Mouse (Mus musculus) midbrain, embryonic 16.5 days (tissue): Measurements from ENCODE around the gene Adcy2. TPM values are rescaled to one million over a fixed set of nuclear protein-coding genes. Genes with fewer than 3 reads are reported as not detected.
A peak's percentile ranks its signal among the peaks of the same experiment; 100 is the strongest.

Experiments used
- ATAC-seq: fragments of 200-750 bp; cut with Nextera tagmentation; 2 replicates; pipeline ENCODE4 v1.8.0; 2017; ENCODE audit warnings: moderate TSS enrichment
- H3K27ac ChIP-seq: fragments of 300-500 bp; sonication (generic); 2 replicates; pipeline ENCODE4 v1.5.1; 2014; ENCODE audit warnings: mild to moderate bottlenecking, low read length, mixed read lengths
- H3K27me3 ChIP-seq: fragments of 300-500 bp; sonication (generic); 2 replicates; pipeline ENCODE4 v1.6.1; 2014; ENCODE audit warnings: low read depth, low read length, mixed read lengths; ENCODE audit not compliant: control insufficient read depth, insufficient read depth
- H3K36me3 ChIP-seq: fragments of 300-500 bp; sonication (generic); 2 replicates; pipeline ENCODE4 v1.6.1; 2014; ENCODE audit warnings: mild to moderate bottlenecking, low read length, moderate library complexity, mixed read lengths; ENCODE audit not compliant: control insufficient read depth, insufficient read depth
- H3K4me1 ChIP-seq: fragments of 300-500 bp; sonication (generic); 2 replicates; pipeline ENCODE4 v1.6.1; 2014; ENCODE audit warnings: mild to moderate bottlenecking, low read length, mixed read lengths; ENCODE audit not compliant: control insufficient read depth, insufficient read depth
- H3K4me2 ChIP-seq: fragments of 300-500 bp; sonication (generic); 2 replicates; pipeline ENCODE4 v1.6.1; 2014; ENCODE audit warnings: mild to moderate bottlenecking, low read length, mixed read lengths
- H3K4me3 ChIP-seq: fragments of 300-500 bp; sonication (generic); 2 replicates; pipeline ENCODE4 v1.5.1; 2014; ENCODE audit warnings: low read depth, mild to moderate bottlenecking, low read length, moderate library complexity, mixed read lengths
- H3K9ac ChIP-seq: fragments of 300-500 bp; sonication (generic); 2 replicates; pipeline ENCODE4 v1.6.1; 2014; ENCODE audit warnings: low read depth, low read length, mixed read lengths
- H3K9me3 ChIP-seq: fragments of 300-500 bp; sonication (generic); replicated peaks from 2 replicates; pipeline ENCODE4 v1.6.1; 2014; ENCODE audit warnings: mild to moderate bottlenecking, low read length, mixed read lengths; ENCODE audit not compliant: control insufficient read depth, poor library complexity, severe bottlenecking
- WGBS: fragments of 180-500 bp; shearing (Covaris S2); extraction: QIAGEN DNeasy Blood & Tissue Kit; methylation state at CpG from one replicate; pipeline ENCODE4 v1.1.7; 2014; 5-methylcytosine and 5-hydroxymethylcytosine counted together
- polyA plus RNA-seq: library from polyadenylated mRNA; unstranded; fragments of >200 nt; fragmentation: Nextera tagmentation; extraction: Ambion mirVana; gene quantifications from 2 replicates; pipeline ENCODE4 v1.2.1, GENCODE M21; 2015

The Adcy2 gene
- polyA plus RNA-seq, 1 experiment from 2014 or later: 7.5 TPM

- Histone ChIP-seq H3K27ac (0 out of 2 replicates have a peak overlapping the region, but pooled peaks have one; percentile 37), H3K9me3 (no peaks in the 10 kb centered on the region), H3K4me3 (no peak overlapping the region), H3K4me2 (no peak overlapping the region), H3K27me3 (no peaks in the 10 kb centered on the region), H3K9ac (no peak overlapping the region), H3K4me1 (no peaks in the 10 kb centered on the region), H3K36me3 (no peaks in the 10 kb centered on the region)
- WGBS: 43% methylated on average over 4 of the region's 4 CpGs
- no peak for ATAC-seq
Measured at GRCm38 (mm10) chr13:68860036-68860435, 139.3 kb downstream of the Adcy2 start.

GRCm38 (mm10) chr13:68848265-68848664 lies 151.1 kb downstream of the Adcy2 start:
- WGBS: 79% methylated on average over 3 of the region's 3 CpGs

GRCm38 (mm10) chr13:68839517-68839916 lies 159.8 kb downstream of the Adcy2 start:
- H3K27me3 ChIP-seq: no peaks in the 10 kb centered on the region
- no peaks in the 10 kb centered on the region for H3K36me3 ChIP-seq
- no peaks in the 10 kb centered on the region for H3K9me3 ChIP-seq
- H3K27ac ChIP-seq: no peak overlapping the region
- H3K4me2 ChIP-seq: no peak overlapping the region
- 62% methylated on average over 2 of the region's 2 CpGs for WGBS
- no peak overlapping the region for H3K4me3 ChIP-seq
- no peaks in the 10 kb centered on the region for H3K4me1 ChIP-seq
- H3K9ac ChIP-seq: no peak overlapping the region
- ATAC-seq: no peak

More at GRCm38 (mm10) chr13:68848265-68848664, 151.1 kb downstream of the Adcy2 start:
- Histone ChIP-seq H3K9ac (no peak overlapping the region), H3K36me3 (no peaks in the 10 kb centered on the region), H3K4me1 (no peaks in the 10 kb centered on the region), H3K27ac (no peak overlapping the region), H3K9me3 (no peaks in the 10 kb centered on the region), H3K27me3 (no peaks in the 10 kb centered on the region), H3K4me3 (no peak overlapping the region), H3K4me2 (no peak overlapping the region)
- ATAC-seq: no peak

- Histone ChIP-seq H3K9ac (no peak overlapping the region), H3K4me2 (no peak overlapping the region), H3K27me3 (no peaks in the 10 kb centered on the region), H3K9me3 (no peaks in the 10 kb centered on the region), H3K36me3 (no peaks in the 10 kb centered on the region), H3K27ac (no peak overlapping the region), H3K4me1 (no peaks in the 10 kb centered on the region), H3K4me3 (no peak overlapping the region)
- ATAC-seq: no peak
Measured at GRCm38 (mm10) chr13:68836183-68836582, 163.2 kb downstream of the Adcy2 start.

- WGBS: 69% methylated on average over 8 of the region's 8 CpGs
Measured at GRCm38 (mm10) chr13:68835424-68836045, 163.8 kb downstream of the Adcy2 start.

GRCm38 (mm10) chr13:68832141-68832540 lies 167.2 kb downstream of the Adcy2 start:
- Histone ChIP-seq H3K4me2 (no peak overlapping the region), H3K9me3 (no peaks in the 10 kb centered on the region), H3K4me3 (no peak overlapping the region), H3K36me3 (no peaks in the 10 kb centered on the region), H3K27me3 (no peaks in the 10 kb centered on the region), H3K4me1 (no peaks in the 10 kb centered on the region), H3K27ac (no peak overlapping the region), H3K9ac (no peak overlapping the region)
- WGBS: 85% methylated on average over 5 of the region's 5 CpGs
- ATAC-seq: no peak

More at GRCm38 (mm10) chr13:68835424-68836045, 163.8 kb downstream of the Adcy2 start:
- Histone ChIP-seq H3K9me3 (no peaks in the 10 kb centered on the region), H3K9ac (no peak overlapping the region), H3K36me3 (no peaks in the 10 kb centered on the region), H3K4me3 (no peak overlapping the region), H3K4me1 (no peaks in the 10 kb centered on the region), H3K4me2 (no peak overlapping the region), H3K27ac (no peak overlapping the region), H3K27me3 (no peaks in the 10 kb centered on the region)
- ATAC-seq: no peak

- Histone ChIP-seq H3K36me3 (no peaks in the 10 kb centered on the region), H3K27ac (no peak overlapping the region), H3K27me3 (no peaks in the 10 kb centered on the region), H3K4me1 (no peaks in the 10 kb centered on the region), H3K4me2 (no peak overlapping the region), H3K9ac (no peak overlapping the region), H3K9me3 (no peaks in the 10 kb centered on the region), H3K4me3 (no peak overlapping the region)
- 82% methylated on average over 6 of the region's 6 CpGs for WGBS
- peak; percentile 32 for ATAC-seq
Measured at GRCm38 (mm10) chr13:68830030-68830759, 169.1 kb downstream of the Adcy2 start.

- Histone ChIP-seq H3K4me3 (no peak overlapping the region), H3K27me3 (no peaks in the 10 kb centered on the region), H3K27ac (no peak overlapping the region), H3K36me3 (no peaks in the 10 kb centered on the region), H3K4me2 (no peak overlapping the region), H3K9me3 (no peaks in the 10 kb centered on the region), H3K4me1 (no peaks in the 10 kb centered on the region), H3K9ac (no peak overlapping the region)
- WGBS: 80% methylated on average over 4 of the region's 4 CpGs
- no peak for ATAC-seq
Measured at GRCm38 (mm10) chr13:68828441-68828840, 170.9 kb downstream of the Adcy2 start.

GRCm38 (mm10) chr13:68826461-68826860 lies 172.9 kb downstream of the Adcy2 start:
- H3K9me3 ChIP-seq: no peaks in the 10 kb centered on the region
- H3K27me3 ChIP-seq: no peaks in the 10 kb centered on the region

More at GRCm38 (mm10) chr13:68826461-68826860, 172.9 kb downstream of the Adcy2 start:
- Histone ChIP-seq H3K4me1 (no peaks in the 10 kb centered on the region), H3K4me3 (no peak overlapping the region), H3K9ac (no peak overlapping the region), H3K27ac (no peak overlapping the region), H3K4me2 (no peak overlapping the region), H3K36me3 (no peaks in the 10 kb centered on the region)
- 96% methylated on average over 1 of the region's 1 CpGs for WGBS
- no peak for ATAC-seq
